Mouse (Mus musculus) heart, adult 11 months (tissue): ENCODE results near the gene Abcc12.

Experiments
- DNase-seq: peaks from one replicate; pipeline ENCODE4 v3.0.0; 2022

Abcc12 gene

DNA sequence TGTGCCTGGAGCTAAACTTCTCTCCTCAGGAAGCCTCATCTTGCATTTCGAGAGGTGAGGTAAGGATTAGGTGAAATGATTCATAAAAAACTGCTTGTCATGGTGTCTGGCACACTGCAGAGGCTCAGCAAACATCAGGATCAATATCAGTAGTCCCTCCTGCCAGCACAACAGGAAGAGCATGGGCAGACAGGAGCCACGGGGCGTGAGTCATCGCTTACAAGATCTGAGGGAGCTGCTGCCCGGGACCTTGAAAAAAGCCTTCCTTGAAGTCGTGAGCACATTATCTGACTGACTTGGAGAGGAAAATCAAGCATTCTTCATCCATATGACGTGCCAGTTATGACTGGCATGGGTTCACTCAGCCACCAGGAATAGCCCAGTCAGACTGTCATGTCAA, 79.1 kb downstream of the Abcc12 start:
- DNase-seq, result no peak

DNA sequence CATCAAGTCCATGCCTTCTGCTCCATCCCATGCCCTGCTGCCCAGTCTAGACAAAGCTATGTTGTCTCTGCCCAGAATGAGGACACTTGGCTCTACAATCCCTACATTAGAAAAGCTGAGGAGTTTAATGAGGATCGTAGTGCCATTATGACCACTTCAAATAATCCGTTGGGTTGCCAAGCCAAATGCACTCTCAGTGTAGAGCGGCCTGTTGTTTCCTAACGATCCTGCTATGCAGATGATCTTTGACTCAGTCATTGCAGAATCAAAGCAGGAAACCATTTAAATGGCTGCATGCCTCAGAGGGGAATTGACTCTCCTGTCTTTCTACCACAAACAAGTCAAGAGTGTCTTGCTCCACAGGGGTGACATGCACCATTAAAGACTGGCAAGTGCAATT, 85.4 kb downstream of the Abcc12 start:
- no peak for DNase-seq

DNA sequence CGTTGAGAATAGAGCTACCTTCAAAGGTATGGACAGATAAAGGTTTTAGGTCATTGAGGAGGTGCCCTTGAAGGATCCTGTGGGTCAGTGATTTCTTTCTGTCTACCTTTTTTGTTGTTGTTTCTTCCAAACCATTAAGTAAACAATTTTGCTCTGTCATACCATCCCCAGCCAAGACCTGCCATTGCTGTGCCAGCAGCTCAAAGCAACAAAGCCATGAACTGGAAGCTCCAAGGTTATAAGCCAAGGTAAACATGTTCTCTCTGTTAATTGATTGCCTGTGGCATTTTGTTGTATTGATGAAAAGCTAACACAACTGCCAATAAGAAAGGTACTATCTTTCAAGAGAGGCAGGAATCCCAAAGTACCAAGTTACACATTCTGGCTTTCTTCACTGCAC, 86.6 kb downstream of the Abcc12 start:
- no peak for DNase-seq

DNA sequence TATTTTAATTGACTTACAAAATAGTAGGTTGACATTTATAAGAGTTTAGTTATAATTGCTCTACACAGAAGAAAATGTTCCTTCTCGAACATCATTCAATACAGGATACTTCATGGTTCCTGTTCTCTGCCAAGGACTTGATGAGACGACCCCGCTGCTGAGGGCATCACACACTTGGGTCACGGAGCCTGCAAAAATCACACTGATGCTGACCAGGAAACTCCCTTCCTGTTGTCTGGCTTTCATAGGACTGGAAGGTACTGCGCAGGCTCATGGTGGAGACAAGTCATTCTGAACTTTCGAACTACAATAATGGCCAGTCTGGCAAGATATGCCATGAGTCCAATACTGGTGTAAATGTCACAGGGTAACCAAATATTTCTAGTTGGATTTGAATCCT, 95.1 kb downstream of the Abcc12 start:
- peak; percentile 92 for DNase-seq

DNA sequence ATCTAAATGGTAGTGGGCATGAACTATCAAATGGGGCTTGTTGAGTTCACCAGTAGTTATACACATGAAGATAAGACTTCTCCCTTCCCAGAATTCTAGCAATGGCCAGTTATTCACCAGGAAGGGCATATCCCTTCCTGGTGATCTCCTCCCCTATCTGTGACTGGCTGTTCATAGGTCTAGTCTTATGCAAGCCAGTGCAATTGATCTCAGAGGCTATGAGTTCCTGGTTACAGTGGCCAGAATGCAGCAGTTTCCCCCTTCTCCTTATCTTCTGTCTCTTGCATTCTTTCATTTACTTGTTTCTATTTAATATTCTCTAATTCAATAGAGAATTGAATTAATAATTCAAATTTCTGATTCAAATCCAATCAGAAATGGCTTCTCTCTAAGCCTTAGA, 96.2 kb downstream of the Abcc12 start:
- no peak for DNase-seq

DNA sequence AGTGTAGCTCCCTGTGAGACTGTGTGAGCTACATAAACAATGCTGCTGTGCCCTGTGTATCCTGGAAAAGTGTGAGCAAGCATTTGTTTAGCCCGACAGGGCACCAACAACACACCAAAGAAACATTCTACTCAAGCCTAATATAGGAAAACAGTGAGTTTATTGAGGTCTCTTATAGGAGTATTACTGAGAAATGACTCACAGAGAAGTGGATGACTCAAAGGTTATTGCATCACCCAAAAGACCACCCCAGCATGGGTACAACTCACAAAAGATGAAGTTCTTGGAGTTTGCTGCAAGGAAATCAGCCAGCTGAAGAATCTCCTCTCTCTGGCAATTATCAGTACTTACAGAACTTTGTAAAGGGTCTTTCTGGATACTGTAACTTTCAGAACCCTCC, 98.4 kb downstream of the Abcc12 start:
- DNase-seq, result peak; percentile 61

DNA sequence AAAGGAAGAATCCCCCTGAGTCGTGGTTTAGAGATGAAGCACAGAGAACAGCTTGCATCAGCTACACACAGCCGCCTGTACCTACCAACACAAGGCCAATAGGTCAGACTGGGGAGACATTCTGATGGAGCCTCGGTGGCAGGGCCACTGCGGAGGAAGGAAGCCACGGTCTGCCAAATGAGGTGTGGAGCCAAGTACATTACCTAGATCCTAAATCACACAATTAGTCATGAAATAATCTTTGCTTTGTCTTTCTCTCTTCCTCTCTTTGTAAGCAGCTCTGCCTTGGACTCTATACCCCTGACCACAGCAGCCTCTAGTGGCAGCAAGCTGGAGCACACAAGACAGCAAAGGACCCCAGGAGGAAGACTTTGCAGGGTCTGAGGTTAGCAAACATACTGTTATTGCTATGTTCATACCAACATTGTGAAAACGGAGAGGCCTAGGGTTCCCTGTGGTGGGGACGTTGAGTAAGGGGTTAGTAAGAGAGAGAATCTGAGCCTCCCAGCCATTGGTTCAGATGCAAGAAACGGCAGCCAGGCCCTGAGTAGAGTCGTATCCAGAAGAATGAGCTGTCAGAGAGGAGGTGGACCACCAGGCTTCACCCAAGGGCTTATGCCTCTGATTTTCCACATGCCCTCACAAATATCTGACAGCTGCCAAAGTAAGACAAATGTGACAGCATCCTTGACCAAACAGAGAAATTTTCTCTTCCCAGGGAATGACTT, 104.6 kb downstream of the Abcc12 start:
- DNase-seq, result peak; percentile 74

DNA sequence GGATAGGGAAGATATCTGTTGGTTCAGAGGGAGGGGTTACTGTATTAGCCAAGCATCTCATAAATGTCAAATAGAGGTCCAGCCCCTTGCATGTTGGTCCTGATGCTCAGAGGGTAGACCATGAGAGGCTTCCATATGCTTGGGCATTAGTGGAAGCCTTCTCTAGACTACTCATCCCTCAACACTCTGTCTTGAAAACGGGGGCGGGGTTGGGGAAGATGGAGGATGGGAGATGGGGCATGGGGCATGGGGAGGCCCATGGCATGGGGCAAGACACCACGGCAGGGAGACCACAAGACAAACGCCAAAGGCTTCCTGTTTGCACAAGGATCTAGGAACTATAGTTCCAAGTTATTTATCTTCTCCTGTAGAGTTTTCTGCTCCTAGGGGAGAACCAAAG, 106.0 kb downstream of the Abcc12 start:
- DNase-seq, result peak; percentile 53

DNA sequence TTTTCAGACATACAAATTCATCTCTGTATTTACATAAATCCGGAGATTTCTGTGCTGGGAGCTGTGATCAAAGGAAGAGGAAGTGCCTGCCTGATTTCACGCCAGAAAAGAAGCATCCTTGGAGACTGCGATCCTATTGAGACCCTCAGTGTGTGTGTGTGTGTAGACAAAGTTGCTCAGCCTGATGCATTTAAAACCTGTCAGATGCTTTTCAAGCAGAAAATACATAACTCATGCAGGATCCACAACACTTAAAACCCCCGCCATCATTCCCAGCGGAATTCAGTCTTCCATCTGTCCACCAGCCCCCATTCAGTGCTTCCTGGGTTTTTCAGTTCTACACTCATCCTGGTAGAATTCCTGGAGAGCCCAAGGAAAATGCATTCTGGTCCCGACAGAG, 107.4 kb downstream of the Abcc12 start:
- peak; percentile 60 for DNase-seq

DNA sequence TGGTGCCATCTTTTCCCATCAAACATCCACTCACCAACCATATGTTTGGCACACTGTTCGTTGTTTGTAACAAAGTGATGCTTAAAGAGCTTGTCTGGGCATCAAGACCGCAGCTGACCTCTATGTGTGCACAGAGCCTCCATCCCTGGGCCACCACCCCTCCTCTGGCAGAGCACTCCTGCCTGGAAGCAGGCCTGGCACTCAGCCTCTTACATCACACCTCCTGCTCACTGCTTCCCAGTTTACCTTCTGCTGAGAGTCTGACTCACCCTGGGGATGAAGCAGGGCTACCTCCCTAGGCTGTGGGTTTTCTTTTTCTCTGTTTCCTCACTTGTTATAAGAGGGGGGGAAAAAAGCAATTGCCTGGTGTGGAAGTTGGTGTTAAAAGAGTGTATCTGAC, 109.8 kb downstream of the Abcc12 start:
- DNase-seq, result peak; percentile 69

DNA sequence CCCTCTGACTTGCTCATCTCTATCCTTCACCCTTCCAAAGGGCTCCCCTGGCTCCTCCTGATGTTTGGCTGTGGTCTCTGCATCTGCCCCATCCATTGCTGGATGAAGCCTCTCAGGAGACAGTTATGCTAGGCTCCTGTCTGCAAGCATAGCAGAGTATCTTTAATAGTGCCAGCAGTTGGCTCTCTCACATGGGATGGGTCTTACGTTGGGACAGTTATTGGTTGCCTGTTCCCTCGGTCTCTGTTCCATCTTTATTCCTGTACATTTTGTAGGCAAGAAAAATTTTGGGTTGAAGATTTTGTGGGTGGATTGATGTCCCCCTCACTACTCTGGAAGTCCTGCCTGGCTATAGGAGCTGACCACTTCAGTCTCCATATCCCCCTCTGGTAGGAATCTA, 117.3 kb downstream of the Abcc12 start:
- DNase-seq, result peak; percentile 53

DNA sequence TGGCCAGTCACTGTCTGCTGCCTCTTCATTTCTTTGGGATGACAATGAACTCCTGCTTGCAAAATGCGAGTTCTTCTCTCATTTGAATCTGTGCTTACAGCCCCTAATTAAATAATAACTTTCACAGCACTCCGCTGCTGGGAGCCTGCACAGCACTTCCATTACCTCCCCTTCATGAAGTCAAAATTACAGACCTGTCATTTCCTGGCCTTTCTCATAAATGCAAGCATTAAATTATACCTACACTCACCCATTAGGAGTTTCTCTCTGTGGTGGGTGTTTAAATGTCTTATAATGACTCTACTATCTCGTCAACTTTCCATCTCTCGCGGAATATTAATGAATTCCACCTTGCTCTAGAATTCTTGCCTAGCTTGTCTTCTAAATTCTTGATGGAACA, 120.1 kb downstream of the Abcc12 start:
- no peak for DNase-seq

DNA sequence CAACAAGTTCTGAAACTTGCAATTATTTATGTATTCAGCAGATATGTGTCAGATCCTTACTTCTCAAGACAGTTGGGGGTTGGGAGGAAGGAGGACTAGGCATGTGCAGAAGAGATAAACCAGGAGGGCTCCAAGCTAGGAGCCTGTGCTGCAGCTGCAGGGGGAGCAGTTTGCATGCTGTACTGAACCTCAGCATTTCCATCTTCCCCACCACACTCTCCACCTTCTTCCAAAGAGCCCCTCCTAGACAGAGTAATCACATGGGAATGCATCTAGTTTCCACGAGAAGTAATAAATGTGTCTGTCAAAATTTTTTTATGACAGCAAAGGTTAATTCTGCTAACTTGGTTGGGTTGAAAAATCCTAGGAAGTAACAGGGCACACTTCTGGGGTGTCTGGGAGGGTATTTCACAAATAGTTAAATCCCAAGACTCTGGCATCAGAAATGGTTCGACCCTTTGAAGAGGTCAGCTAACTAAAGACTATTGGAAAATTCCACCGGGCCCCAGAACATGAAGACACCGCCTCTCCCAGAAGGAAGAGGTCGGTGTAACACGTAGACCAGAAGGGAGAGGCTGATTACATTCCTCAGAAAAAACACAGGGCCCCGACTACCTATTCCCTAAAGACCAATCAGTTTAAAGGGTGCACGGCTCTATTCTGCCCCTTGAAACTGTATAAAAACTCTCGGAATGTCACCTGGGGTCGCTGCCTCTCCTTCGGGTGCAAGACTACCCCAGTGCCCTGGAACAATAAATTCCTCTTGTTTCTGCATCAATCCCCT, 126.6 kb downstream of the Abcc12 start:
- DNase-seq, result no peak

DNA sequence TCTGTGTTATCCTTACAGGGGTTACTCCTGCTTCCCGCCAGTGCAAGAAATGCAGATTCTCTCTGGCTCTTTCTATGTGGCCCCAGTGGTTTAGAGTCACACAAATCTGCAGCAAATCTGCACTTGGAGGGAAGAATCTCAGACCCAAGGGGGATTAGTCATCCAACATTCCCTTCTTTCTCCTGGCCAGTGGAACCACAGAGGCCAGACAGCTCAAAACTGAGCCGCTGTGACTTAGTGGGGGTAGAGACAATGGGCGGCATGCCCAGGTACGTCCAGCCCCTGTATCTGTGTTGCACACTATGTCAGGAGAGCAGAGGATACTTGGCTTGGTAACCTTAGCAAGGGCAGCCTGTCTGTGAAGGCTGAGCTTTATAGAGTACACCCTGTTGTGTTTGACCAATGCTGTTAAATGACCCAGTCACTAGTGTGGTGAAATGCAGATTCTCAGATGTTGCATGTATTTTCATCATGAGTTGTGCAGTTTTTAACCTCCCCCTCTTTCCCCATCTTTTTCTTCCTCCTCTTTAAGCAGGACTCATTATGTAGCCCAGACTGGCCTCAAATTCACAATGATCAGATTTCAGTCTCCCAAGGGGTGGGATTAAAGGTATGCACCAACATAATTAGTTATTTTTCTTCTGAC, 130.5 kb downstream of the Abcc12 start:
- no peak for DNase-seq

DNA sequence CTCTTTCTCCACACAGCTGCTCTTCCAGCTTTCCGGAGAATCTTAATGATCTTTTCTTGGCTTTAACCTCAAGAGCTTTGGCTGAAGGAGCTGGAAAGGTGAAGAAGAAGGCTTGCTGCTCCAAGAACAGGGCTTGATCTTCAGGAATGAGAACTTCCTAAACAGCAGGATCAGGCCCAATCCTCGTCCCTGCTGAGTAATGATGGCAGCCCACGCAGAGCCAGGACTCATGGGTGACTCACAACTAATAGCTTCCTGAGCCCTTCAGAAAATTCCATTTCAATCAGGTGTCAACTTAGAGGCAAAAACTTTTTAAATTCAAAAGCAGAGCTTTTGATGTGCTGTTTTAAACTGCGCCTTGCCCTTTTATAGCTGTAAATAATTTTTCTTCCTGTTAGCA, 135.0 kb downstream of the Abcc12 start:
- no peak for DNase-seq

DNA sequence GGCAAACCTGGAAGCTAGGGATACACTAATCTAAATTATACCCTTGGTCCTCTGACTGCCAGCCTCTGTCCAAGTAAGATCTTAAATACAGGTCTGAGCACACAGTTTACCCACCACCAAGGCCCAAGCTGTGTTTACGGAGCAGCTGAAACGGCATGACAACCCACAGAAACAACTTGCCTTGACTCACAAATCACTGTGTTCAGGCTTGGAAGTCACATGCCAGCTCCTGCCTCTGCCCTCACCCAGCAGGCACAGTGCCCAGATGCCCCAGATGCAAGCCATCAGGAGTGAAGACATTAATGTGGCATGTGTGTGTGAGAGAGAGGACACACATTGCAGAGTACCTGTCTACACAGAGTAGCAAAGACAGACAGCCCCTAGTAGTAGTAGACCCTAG, 136.7 kb downstream of the Abcc12 start:
- no peak for DNase-seq

DNA sequence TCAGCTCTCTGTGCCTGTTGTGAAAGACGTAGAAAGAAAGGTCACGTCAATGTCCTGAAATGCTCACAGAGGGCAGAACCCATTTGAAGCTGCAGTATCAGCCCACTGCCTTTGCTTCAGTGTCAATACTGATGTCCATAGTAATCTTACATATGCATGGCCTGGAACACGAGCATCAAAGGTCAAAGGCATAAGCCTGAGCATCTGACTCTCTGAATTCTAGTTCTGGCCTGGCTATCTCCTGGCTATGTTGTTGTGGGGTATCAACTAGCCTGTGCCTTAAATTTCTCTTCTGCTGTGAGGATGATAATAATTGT, 141.5 kb downstream of the Abcc12 start:
- no peak for DNase-seq

DNA sequence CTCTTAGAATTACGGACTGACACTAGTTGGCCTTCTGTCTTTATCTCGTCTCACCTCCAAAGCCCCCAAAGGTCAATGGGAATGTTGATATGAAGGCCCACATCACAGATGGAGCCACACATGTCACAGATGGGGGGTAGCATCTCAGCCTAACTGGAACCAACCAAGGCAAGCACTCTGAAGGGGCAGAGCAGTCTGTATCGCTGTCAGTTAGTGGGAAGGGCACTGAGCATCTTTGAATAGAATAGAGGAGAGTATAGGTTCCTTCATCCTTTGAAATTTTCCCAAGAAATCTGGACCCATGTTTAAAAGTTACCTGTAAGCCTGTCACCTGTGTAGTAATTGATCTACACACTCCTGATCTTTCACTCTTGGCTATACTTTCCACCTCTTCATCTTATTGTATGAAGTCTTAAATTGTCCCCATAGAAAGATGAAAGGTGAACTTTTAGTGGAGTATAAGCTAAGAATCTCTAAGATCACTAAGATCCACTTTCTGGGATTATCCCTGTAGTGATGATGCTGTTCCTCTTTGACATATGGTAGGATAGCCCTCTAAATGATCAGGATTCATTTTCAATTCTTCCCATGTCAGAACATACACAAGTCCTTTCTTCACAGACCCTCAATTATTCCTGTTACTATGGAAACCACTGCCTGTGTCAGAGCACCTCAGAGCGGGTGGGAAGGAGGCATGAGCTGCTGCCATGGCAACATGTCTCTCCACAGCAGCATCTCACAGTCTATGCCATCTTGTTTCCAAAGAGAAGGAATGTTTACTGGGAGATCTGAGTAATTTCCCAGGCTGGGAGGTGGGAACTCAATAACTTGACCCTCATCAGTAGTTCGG, 142.1 kb downstream of the Abcc12 start:
- DNase-seq, result peak; percentile 67

DNA sequence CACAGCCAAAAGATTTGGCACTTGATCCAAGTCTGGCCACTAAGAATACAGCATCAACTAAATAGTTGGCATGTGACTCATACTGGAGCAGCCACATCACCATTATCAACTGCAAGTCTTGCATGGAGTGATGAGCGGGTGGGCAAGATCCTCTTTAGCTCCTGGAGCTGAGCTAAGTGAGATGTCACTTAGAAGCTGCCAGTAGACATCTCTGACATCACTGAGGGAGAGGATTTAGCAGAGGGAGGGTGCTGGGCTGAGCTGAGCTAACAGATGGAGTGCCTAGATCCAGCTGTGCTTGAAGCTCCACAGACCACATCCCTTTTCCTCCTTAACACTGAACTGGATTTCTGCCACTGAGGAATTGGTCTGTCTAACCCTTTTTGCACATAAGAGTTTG, 143.1 kb downstream of the Abcc12 start:
- no peak for DNase-seq
